Mouse (Mus musculus): ENCODE measurements around the gene Fam83e. TPM values are rescaled to one million over a fixed set of nuclear protein-coding genes. Genes with fewer than 3 reads are reported as not detected.

Gene Fam83e
- total and polyA plus RNA-seq, 3 experiments, result 0.43 to 1.0 TPM; not detected in 1

DNA sequence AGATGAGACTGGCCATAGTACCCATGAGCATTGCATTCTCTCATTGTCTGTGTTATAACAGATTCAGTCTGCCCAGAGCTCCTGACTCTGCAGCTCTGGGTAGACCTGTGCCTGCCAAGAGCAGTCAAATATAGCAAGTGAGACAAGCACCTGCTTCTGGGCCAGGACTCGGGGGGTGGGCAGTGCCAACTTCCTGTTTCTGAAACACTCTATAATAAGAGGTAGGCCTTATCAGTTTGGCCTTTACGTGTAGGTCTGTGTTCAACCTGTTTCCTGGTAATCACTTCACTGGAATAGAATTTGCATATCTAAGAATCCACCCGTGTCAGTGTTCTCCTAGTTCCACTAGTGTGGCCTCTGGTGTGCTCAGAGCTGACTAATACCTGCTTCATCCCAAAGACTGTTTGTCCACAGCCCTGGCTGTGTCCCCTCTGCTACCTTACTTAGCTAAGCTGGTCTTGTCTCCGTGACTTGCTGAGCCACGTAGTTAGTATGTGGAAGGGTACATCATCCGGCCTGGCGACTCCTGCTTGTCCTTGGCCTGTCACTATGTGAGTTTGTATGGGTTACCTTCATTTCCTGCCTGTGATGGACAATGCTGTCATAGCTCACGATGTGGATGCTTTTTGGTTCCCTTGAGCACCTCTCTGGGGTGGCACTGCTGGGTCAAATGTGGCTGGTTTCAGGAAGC is 39.8 kb upstream of the Fam83e start:
- Histone ChIP-seq H3K4me1 (ENCODE audit: control insufficient read depth in 1 of 2, insufficient read depth in 2 of 2, low read length in 2 of 2) (peaks cover 13 to 20% of the 10 kb centered on the region in 2 experiments), H3K27ac (ENCODE audit: control insufficient read depth, low read depth, low read length) (peak overlapping the region; percentile 3; the same call in 1 of the 2 replicates), H3K27me3 (ENCODE audit: control insufficient read depth in 1 of 2, insufficient read depth in 2 of 2, low read length in 2 of 2) (no peaks in the 10 kb centered on the region; a peak in 1 of 4 replicates), H3K9ac (ENCODE audit: control insufficient read depth, low read depth, low read length, poor library complexity, severe bottlenecking) (peak overlapping the region; percentile 29), H3K4me3 (ENCODE audit: control insufficient read depth in 1 of 2, insufficient read depth in 1 of 2, low read depth in 2 of 2, low read length in 2 of 2) (peak overlapping the region; percentile 10 to 55; a peak in 2 of 4 replicates), H3K79me2 (ENCODE audit: control insufficient read depth, insufficient read depth, low read length, poor library complexity) (no peaks in the 10 kb centered on the region), H3K36me3 (ENCODE audit: control insufficient read depth in 1 of 2, insufficient read depth in 2 of 2, low read length in 2 of 2) (peaks cover 0 to 17% of the 10 kb centered on the region in 2 experiments; a peak in 2 of 4 replicates), H3K9me3 (replicated peaks; ENCODE audit: insufficient read depth, low read length) (no peaks in the 10 kb centered on the region)
- DNase-seq (ENCODE audit: low read depth, low spot score), result peak; percentile 77
- peak; percentile 33; the same call in 1 of the 2 replicates for TF ChIP-seq SIN3A (IDR thresholded peaks at IDR 0.05; ENCODE audit: low read length)
- peak; percentile 55; the same call in 1 of the 2 replicates for TF ChIP-seq RCOR1 (IDR thresholded peaks at IDR 0.05; ENCODE audit: low read depth, low read length)
- TF ChIP-seq RAD21 (IDR thresholded peaks at IDR 0.05; ENCODE audit: low read depth, low read length), result no peak
- TF ChIP-seq POLR2AphosphoS5 (IDR thresholded peaks at IDR 0.05; ENCODE audit: borderline replicate concordance, low read depth, low read length), result no peak
- TF ChIP-seq CHD2 (IDR thresholded peaks at IDR 0.05; ENCODE audit: low read length), result no peak
- no peak for TF ChIP-seq SMC3 (IDR thresholded peaks at IDR 0.05; ENCODE audit: low read depth, low read length)
- no peak for TF ChIP-seq ZKSCAN1 (IDR thresholded peaks at IDR 0.05; ENCODE audit: low read depth, low read length)
- no peak for TF ChIP-seq ZC3H11A (IDR thresholded peaks at IDR 0.05; ENCODE audit: low read depth, low read length)
- TF ChIP-seq MAZ (IDR thresholded peaks at IDR 0.05; ENCODE audit: low read depth, low read length), result no peak
- no peak for TF ChIP-seq ZMIZ1 (IDR thresholded peaks at IDR 0.05; ENCODE audit: low read depth, low read length)
- TF ChIP-seq MXI1 (IDR thresholded peaks at IDR 0.05; ENCODE audit: low read depth, low read length), result peak; percentile 39; the same call in 1 of the 2 replicates
- peak; percentile 68; the same call in 1 of the 2 replicates for TF ChIP-seq ETS1 (IDR thresholded peaks at IDR 0.05; ENCODE audit: low read depth, low read length)
- no peak for TF ChIP-seq USF2 (IDR thresholded peaks at IDR 0.05; ENCODE audit: borderline replicate concordance in 1 of 2, insufficient read depth in 1 of 2, low read depth in 1 of 2, low read length in 2 of 2)
- TF ChIP-seq MYC (IDR thresholded peaks at IDR 0.05; ENCODE audit: low read depth, low read length), result peak; percentile 71; the same call in 1 of the 2 replicates
- TF ChIP-seq NRF1 (IDR thresholded peaks at IDR 0.05; ENCODE audit: insufficient read depth, low read depth, low read length, poor library complexity, severe bottlenecking), result no peak
- TF ChIP-seq BHLHE40 (IDR thresholded peaks at IDR 0.05; ENCODE audit: borderline replicate concordance, low read depth, low read length), result no peak
- TF ChIP-seq MEF2A (IDR thresholded peaks at IDR 0.05; ENCODE audit: extremely low read depth, insufficient replicate concordance, low read depth, low read length, poor library complexity, severe bottlenecking), result no peak
- no peak for TF ChIP-seq CHD1 (IDR thresholded peaks at IDR 0.05; ENCODE audit: low read depth, low read length)
- peak in 1 of 2 experiments; percentile 52; a peak in 2 of 4 replicates for TF ChIP-seq EP300 (IDR thresholded peaks at IDR 0.05; ENCODE audit: low read depth in 1 of 2, low read length in 2 of 2)
- 0 out of 2 replicates have a peak, but pooled peaks have one; percentile 35 for TF ChIP-seq HCFC1 (IDR thresholded peaks at IDR 0.05; ENCODE audit: low read depth, low read length)
- TF ChIP-seq TCF12 (IDR thresholded peaks at IDR 0.05; ENCODE audit: low read depth, low read length), result peak; percentile 43; the same call in 1 of the 2 replicates
- TF ChIP-seq CTCF (IDR thresholded peaks at IDR 0.05 in 2 of 3, conservative IDR thresholded peaks at IDR 0.05 in 1 of 3; ENCODE audit: control insufficient read depth in 1 of 3, insufficient read depth in 1 of 3, low read depth in 2 of 3, low read length in 3 of 3, poor library complexity in 1 of 3, severe bottlenecking in 1 of 3), result no peak
- TF ChIP-seq JUND (IDR thresholded peaks at IDR 0.05; ENCODE audit: low read depth, low read length), result no peak
- TF ChIP-seq UBTF (IDR thresholded peaks at IDR 0.05; ENCODE audit: borderline replicate concordance, insufficient read depth, low read depth, low read length), result no peak
- TF ChIP-seq USF1 (IDR thresholded peaks at IDR 0.05; ENCODE audit: low read depth, low read length), result 0 out of 2 replicates have a peak, but pooled peaks have one; percentile 37
- TF ChIP-seq ELF1 (IDR thresholded peaks at IDR 0.05; ENCODE audit: low read depth, low read length), result peak; percentile 43; the same call in 1 of the 2 replicates
- 0 out of 2 replicates have a peak, but pooled peaks have one; percentile 26 for TF ChIP-seq NELFE (IDR thresholded peaks at IDR 0.05; ENCODE audit: low read depth, low read length)
- no peak for TF ChIP-seq KAT2A (conservative IDR thresholded peaks at IDR 0.05; ENCODE audit: low read depth, low read length)
- no peak for TF ChIP-seq POLR2AphosphoS2 (IDR thresholded peaks at IDR 0.05; ENCODE audit: low read length)
- no peak for TF ChIP-seq ZNF384 (IDR thresholded peaks at IDR 0.05; ENCODE audit: low read depth, low read length)
- no peak for TF ChIP-seq E2F4 (IDR thresholded peaks at IDR 0.05; ENCODE audit: borderline replicate concordance, low read depth, low read length)
- no peak for TF ChIP-seq POLR2A (IDR thresholded peaks at IDR 0.05; ENCODE audit: control insufficient read depth in 1 of 2, insufficient read depth in 1 of 2, low read depth in 1 of 2, low read length in 2 of 2, poor library complexity in 1 of 2)
- no peak for TF ChIP-seq MAFK (IDR thresholded peaks at IDR 0.05; ENCODE audit: borderline replicate concordance, low read depth, low read length)
- no peak for TF ChIP-seq MYB (IDR thresholded peaks at IDR 0.05; ENCODE audit: low read depth, low read length)
- TF ChIP-seq TAL1 (IDR thresholded peaks at IDR 0.05; ENCODE audit: low read length), result peak; percentile 31; the same call in 1 of the 2 replicates

Measured in MEL (cell line).